Mouse (Mus musculus) heart, adult 2 months (tissue): Measurements from ENCODE around the gene Reep1. TPM values are rescaled to one million over a fixed set of nuclear protein-coding genes. Genes with fewer than 3 reads are reported as not detected.

Source experiments
- DNase-seq, 2 experiments: peaks; one replicate each; pipeline ENCODE4 v3.0.0; 2021
- H3K27ac ChIP-seq: fragments of 200-600 bp; 2 replicates; pipeline ENCODE4 v1.8.1; 2022
- H3K27me3 ChIP-seq: fragments of 200-500 bp; 2 replicates; pipeline ENCODE4 v1.6.1; 2012; ENCODE audit warnings: mild to moderate bottlenecking, low read length, inconsistent platforms, mixed read lengths; ENCODE audit not compliant: control insufficient read depth, insufficient read depth
- H3K36me3 ChIP-seq: fragments of 200-500 bp; 2 replicates; pipeline ENCODE4 v1.6.1; 2012; ENCODE audit warnings: low read length, inconsistent platforms; ENCODE audit not compliant: control insufficient read depth, insufficient read depth
- H3K4me1 ChIP-seq: fragments of 200-500 bp; 2 replicates; pipeline ENCODE4 v1.6.1; 2011; ENCODE audit warnings: low read length; ENCODE audit not compliant: control insufficient read depth, insufficient read depth
- H3K4me3 ChIP-seq: fragments of 200-600 bp; 2 replicates; pipeline ENCODE4 v1.8.1; 2022
- H3K79me2 ChIP-seq: fragments of 200-500 bp; replicated peaks from 2 replicates; pipeline ENCODE4 v1.6.1; 2012; ENCODE audit warnings: mild to moderate bottlenecking, inconsistent platforms, low read length, moderate library complexity, mixed read lengths; ENCODE audit not compliant: control insufficient read depth, insufficient read depth
- H3K9ac ChIP-seq: fragments of 200-500 bp; 2 replicates; pipeline ENCODE4 v1.6.1; 2012; ENCODE audit warnings: low read depth, mild to moderate bottlenecking, control low read depth, inconsistent platforms, low read length, mixed read lengths
- CTCF ChIP-seq: fragments of 200-600 bp; IDR thresholded peaks from 2 replicates; pipeline ENCODE4 v1.8.1; 2022; ENCODE audit warnings: antibody characterized with exemption, mild to moderate bottlenecking, moderate library complexity
- EP300 ChIP-seq: fragments of 200-500 bp; IDR thresholded peaks from 2 replicates; pipeline ENCODE4 v1.6.1; 2011; ENCODE audit warnings: low read depth, low read length, control low read depth; ENCODE audit not compliant: insufficient read depth
- POLR2A ChIP-seq: fragments of 200-500 bp; IDR thresholded peaks from 2 replicates; pipeline ENCODE4 v1.6.1; 2011; ENCODE audit warnings: mild to moderate bottlenecking, low read depth, low read length, control low read depth; ENCODE audit not compliant: insufficient read depth
- WGBS: fragments of 180-500 bp; shearing (Covaris S2); methylation state at CpG from one replicate; pipeline ENCODE4 v1.1.7; 2018; 5-methylcytosine and 5-hydroxymethylcytosine counted together
- intact Hi-C: fragments of 180-260 bp; cut with DNase I; formaldehyde crosslinking; loops from one replicate; pipeline ENCODE4 v1.15.1; 2025
- polyA plus RNA-seq: library from polyadenylated mRNA; depleted of rRNA; stranded (reverse); fragments of >200 nt; gene quantifications from 2 replicates; pipeline ENCODE4 v1.2.3, GENCODE M21; 2012
- total RNA-seq, 2 experiments: library from RNA; stranded (reverse); gene quantifications; 2 replicates each; pipeline ENCODE4 v1.2.3; 2021

Gene Reep1
- total and polyA plus RNA-seq, 3 experiments = 12.1 to 18.4 (median 16.7) TPM

- Histone ChIP-seq H3K9ac (no peak overlapping the region), H3K4me1 (no peaks in the 10 kb centered on the region; the same call in 1 of the 2 replicates), H3K36me3 (no peaks in the 10 kb centered on the region), H3K27me3 (no peaks in the 10 kb centered on the region), H3K79me2 (no peaks in the 10 kb centered on the region), H3K27ac (no peak overlapping the region), H3K4me3 (no peak overlapping the region)
- TF ChIP-seq CTCF = no peak
- TF ChIP-seq EP300 = no peak
- no peak for TF ChIP-seq POLR2A
- 73% methylated on average over 8 of the region's 8 CpGs for WGBS
- no peak for DNase-seq
- intact Hi-C loops = no loop called here
These were observed 39.5 kb downstream of the Reep1 start for GRCm38 (mm10) chr6:71746846-71747245.

GRCm38 (mm10) chr6:71751602-71752001, 44.2 kb downstream of the Reep1 start:
- no peak overlapping the region for H3K27ac ChIP-seq
- no peak overlapping the region for H3K9ac ChIP-seq
- no peaks in the 10 kb centered on the region for H3K4me1 ChIP-seq
- WGBS = 64% methylated on average over 2 of the region's 2 CpGs
- no peaks in the 10 kb centered on the region for H3K36me3 ChIP-seq
- intact Hi-C loops = no loop called here
- TF ChIP-seq POLR2A (no peak), EP300 (no peak), CTCF (no peak)
- H3K79me2 ChIP-seq = no peaks in the 10 kb centered on the region
- DNase-seq = no peak
- H3K27me3 ChIP-seq = no peaks in the 10 kb centered on the region
- no peak overlapping the region for H3K4me3 ChIP-seq

GRCm38 (mm10) chr6:71752791-71753464, 45.6 kb downstream of the Reep1 start:
- 23% methylated on average over 7 of the region's 7 CpGs for WGBS
- TF ChIP-seq EP300 (no peak), POLR2A (no peak), CTCF (no peak)
- no peak overlapping the region for H3K9ac ChIP-seq
- no peaks in the 10 kb centered on the region for H3K36me3 ChIP-seq
- intact Hi-C loops = no loop called here
- DNase-seq = no peak
- H3K4me1 ChIP-seq = no peaks in the 10 kb centered on the region
- no peak overlapping the region for H3K27ac ChIP-seq
- H3K4me3 ChIP-seq = no peak overlapping the region
- no peaks in the 10 kb centered on the region for H3K27me3 ChIP-seq
- H3K79me2 ChIP-seq = no peaks in the 10 kb centered on the region

GRCm38 (mm10) chr6:71757039-71757894, 49.9 kb downstream of the Reep1 start:
- 44% methylated on average over 10 of the region's 10 CpGs for WGBS
- peak; percentile 19 to 28 for DNase-seq
- H3K4me3 ChIP-seq = no peak overlapping the region
- no peaks in the 10 kb centered on the region for H3K27me3 ChIP-seq
- intact Hi-C loops = loop anchor here (5.0 kb wide), 1 partner anchor 50 kb away; the partner anchor contains the start of gene Reep1
- TF ChIP-seq EP300 = no peak
- TF ChIP-seq POLR2A = no peak
- no peak for TF ChIP-seq CTCF
- no peaks in the 10 kb centered on the region for H3K36me3 ChIP-seq
- no peak overlapping the region for H3K27ac ChIP-seq
- no peaks in the 10 kb centered on the region for H3K4me1 ChIP-seq
- H3K79me2 ChIP-seq = no peaks in the 10 kb centered on the region
- no peak overlapping the region for H3K9ac ChIP-seq

GRCm38 (mm10) chr6:71758780-71759179, 51.4 kb downstream of the Reep1 start:
- 81% methylated on average over 4 of the region's 4 CpGs for WGBS
- H3K27me3 ChIP-seq = no peaks in the 10 kb centered on the region
- DNase-seq = no peak
- no peak for TF ChIP-seq POLR2A
- no peak for TF ChIP-seq CTCF
- no peak for TF ChIP-seq EP300
- intact Hi-C loops = loop anchor here (5.0 kb wide), 1 partner anchor 51 kb away; the partner anchor contains the start of gene Reep1
- no peak overlapping the region for H3K4me3 ChIP-seq
- H3K9ac ChIP-seq = no peak overlapping the region
- no peak overlapping the region for H3K27ac ChIP-seq
- H3K36me3 ChIP-seq = no peaks in the 10 kb centered on the region
- H3K79me2 ChIP-seq = no peaks in the 10 kb centered on the region
- H3K4me1 ChIP-seq = no peaks in the 10 kb centered on the region

- WGBS = 91% methylated on average over 6 of the region's 6 CpGs
- no peaks in the 10 kb centered on the region for H3K4me1 ChIP-seq
- DNase-seq = no peak
These were observed 52.7 kb downstream of the Reep1 start for GRCm38 (mm10) chr6:71760073-71760472.

More at GRCm38 (mm10) chr6:71760073-71760472, 52.7 kb downstream of the Reep1 start:
- Histone ChIP-seq H3K27me3 (no peaks in the 10 kb centered on the region), H3K36me3 (no peaks in the 10 kb centered on the region), H3K4me3 (no peak overlapping the region), H3K79me2 (no peaks in the 10 kb centered on the region), H3K9ac (no peak overlapping the region), H3K27ac (no peak overlapping the region)
- no peak for TF ChIP-seq EP300
- intact Hi-C loops = no loop called here
